Mouse (Mus musculus) embryo, embryonic 10 days (tissue): ENCODE measurements around the gene Diras1.
"Not testable (repeated sequence)": the region's sequence is repeated elsewhere in the genome, so short reads cannot be mapped to it uniquely, and the experiment has no call there.

ENCODE experiments used
- DNase-seq: peaks from one replicate; pipeline ENCODE4 v3.0.0-alpha.2; 2015; ENCODE audit warnings: low spot score

The Diras1 gene

DNA sequence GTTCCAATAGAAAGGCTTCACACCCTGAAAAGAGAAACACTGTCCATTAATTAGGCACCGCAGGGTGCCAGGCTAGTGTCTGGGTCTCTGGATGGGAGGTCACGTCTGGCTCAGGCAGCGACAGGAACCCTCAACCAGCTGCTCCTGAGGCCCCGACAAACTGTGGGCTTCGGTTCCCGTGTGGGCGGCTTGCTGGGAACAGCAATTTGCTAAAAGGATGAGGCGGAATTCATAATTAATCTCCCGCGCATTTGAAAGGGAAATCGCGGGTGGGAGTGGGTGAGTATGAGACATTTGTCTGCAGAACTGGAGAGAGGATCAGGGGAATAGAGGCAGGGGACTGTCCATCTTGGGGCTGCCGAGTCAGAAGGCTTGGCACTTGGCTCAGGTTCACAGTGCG, 27.4 kb downstream of the Diras1 start:
- no peak for DNase-seq

DNA sequence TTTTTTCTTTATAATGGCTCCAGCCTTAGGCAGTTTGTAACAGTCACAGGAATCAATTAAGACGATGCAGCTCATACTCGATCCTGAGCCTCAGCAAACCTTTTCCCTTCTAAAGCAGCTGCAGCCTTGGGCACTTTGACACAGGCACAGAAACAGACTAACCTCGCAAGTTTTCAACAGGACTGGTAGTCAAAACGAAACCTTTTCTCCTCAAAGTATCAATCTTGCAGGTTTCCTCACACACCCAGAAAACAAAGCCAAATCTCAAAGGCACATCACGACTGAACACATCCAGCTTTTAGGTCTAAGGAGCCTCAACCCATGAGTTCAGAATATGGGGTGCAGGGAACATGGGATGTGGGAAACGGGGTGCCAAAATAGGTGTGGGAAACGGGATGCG, 28.1 kb downstream of the Diras1 start:
- no peak for DNase-seq

DNA sequence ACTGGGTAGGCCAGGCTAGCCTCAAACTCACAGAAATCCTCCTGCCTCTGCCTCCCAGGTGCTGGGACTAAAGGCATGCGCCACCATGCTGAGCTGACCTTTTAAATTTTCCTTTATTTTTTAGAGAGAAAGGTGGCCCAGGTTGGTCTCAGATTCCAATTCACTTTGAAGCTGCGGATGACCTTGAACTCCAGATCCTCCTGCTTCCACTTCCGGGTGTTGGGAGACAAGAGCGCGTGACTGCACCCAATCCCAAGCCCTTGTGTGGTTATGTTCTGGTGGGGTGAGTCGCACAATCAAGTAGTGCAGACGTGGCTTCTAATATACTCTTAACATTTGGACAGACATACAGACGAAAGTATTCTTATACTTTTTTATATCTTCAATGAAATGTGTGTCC, 29.0 kb downstream of the Diras1 start:
- no peak for DNase-seq

DNA sequence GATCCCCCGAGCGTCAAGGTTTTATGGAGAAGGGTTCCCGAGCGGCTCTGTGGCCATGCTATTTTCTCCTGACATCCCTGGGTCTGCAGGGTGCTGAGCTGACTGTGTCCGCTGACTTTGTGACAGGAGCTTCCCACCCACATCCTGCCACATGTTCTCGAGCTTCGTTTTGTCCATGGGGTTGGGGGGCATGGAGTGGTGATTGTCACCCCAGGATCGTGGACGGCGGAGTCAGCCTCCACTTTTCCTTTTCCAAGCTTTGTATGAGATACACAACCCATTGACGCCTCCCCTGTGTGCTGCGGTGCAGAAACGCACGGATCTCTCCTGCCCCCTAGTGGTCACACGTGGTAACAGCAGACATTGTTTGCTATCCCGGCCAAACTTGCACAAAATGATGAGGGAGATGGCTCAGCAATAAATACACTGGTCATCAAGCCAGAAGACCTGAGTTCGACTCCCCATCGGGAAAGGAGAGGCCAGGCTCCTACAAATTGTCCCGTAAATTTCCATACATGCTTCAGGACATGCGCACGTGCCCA, 30.3 kb downstream of the Diras1 start:
- peak; percentile 89 for DNase-seq

DNA sequence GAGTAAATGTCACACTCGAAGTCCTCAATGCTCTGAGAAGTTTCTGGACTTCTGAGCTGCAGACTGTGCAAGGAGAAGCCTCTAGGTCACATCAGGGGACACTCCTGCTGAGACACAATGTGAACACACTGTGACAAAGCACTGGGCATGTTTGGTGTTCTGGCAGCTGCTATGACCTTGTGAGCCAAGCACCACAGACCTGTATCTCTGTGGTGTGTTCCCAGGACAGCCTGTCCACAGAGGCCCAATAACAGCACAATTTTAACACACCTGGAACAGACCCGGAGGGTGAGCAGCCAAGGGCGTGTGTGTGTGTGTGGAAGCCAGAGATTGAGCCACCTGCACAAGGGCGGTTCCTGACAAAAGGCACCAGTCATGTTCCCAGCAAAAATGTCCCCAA, 30.8 kb downstream of the Diras1 start:
- DNase-seq: no peak

- DNase-seq: no peak
Observed at GRCm38 (mm10) chr10:80993276-80993675, 32.2 kb downstream of the Diras1 start.

- no peak for DNase-seq
Observed at GRCm38 (mm10) chr10:80991945-80992344, 33.5 kb downstream of the Diras1 start.

GRCm38 (mm10) chr10:80991007-80991406, 34.5 kb downstream of the Diras1 start:
- peak; percentile 48 for DNase-seq

DNA sequence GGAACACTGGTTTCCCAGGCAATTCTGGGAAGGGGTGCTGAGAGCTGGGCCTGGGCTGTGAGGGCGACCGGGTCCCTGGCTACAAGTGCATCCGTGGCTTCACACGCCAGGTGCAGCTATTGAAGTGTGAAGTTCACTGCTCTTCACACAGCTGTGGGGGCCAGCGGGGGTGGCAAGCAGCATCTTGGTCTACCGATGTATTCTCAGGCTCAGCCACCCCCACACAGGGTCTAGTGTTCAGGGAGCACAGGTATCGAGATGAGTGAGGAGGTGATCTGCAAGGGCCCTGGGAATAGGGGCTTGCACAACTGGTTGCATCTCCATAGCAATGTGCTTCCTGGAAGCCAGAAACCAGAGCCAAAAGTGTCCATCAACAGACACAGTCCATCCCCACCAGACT, 35.1 kb downstream of the Diras1 start:
- DNase-seq: no peak

DNA sequence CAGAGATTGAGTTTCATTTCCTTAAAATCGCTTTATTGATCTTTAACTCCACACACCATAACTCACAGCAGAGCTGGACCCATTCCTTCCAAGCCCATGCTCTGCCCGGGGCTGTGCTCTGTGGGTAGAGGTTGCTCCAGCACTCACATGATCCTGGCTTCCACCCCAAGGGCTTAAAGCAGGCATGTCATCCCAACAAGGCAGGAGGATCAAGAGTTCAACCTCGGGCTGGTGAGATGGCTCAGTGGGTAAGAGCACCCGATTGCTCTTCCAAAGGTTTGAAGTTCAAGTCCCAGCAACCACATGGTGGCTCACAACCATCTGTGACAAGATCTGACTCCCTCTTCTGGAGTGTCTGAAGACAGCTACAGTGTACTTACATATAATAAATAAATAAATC, 35.6 kb downstream of the Diras1 start:
- DNase-seq: not testable (repeated sequence)

DNA sequence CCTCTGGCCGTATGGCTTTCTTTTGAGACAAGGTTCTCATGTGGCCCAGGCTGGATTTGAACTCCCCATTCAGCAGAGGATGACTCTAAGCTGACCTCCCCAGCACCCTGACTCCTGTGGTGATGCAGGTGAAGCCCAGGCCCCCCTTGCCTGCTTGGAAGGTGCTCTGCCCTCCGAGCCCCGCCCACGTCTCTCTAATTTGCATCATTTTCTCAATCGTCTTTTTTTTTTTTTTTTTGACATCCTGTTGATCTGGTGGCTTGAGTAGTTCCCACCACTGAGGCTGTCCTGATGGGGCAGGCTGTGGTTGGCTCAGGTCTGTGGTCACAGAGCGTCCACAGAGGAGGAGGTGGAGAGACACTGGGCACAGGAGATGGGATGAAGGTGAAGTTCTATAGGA, 36.0 kb downstream of the Diras1 start:
- DNase-seq: no peak

DNA sequence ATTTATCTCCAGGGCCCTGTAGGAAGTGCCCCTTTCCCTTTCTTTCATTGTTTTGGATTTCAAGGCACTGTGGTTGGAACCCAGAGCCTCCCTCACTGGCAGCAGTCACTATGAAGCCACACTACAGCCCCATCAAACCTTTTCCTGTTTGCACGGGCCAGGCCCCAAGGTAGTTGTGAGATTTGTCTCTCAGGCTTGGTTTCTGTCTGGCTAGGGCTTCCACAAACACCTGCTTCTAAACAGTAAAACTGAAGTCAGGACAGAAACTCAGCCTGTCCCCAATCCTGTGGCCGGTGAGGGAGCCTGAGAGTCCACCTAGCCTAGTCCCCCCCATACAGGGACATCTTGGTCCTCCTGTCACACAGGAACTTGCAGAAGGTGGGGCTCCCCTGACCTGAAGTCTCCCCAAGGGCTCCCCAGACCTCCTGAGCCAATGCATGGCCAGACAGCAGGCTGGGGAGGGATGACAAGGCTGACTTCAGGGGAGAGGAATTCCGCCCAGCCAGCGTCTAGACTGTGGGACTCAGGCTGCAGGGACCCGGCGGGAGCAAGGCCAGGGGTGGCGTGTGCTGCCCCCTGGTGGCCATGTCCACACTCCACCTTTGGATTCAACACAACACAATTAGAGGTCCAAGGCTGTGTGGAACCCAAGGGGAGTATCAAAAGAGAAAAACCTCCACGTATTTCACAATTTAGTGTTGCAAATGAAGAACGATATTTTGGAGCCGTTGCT, 37.6 kb downstream of the Diras1 start:
- DNase-seq: peak; percentile 95

DNA sequence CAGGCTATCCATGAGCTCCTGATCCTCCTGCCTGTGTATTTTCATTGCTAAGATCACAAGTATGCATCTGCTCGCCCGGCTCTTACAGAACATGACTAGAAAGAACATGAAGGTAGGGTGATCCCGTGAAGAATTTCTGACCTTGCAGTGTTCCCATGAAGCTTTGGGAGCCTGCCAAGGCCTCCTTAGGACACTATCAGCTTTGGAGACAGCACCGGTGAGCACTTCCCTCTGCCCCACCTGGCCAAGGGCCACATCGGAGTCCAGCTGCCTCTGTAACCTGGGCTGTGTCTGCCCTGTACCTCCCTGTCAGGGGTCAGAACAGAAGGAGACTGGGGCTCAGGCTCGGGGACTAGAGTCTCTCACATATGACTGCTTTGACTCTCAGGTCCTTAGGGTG, 38.7 kb downstream of the Diras1 start:
- DNase-seq: no peak

- DNase-seq: no peak
Observed at GRCm38 (mm10) chr10:80985970-80986701, 39.3 kb downstream of the Diras1 start.

DNA sequence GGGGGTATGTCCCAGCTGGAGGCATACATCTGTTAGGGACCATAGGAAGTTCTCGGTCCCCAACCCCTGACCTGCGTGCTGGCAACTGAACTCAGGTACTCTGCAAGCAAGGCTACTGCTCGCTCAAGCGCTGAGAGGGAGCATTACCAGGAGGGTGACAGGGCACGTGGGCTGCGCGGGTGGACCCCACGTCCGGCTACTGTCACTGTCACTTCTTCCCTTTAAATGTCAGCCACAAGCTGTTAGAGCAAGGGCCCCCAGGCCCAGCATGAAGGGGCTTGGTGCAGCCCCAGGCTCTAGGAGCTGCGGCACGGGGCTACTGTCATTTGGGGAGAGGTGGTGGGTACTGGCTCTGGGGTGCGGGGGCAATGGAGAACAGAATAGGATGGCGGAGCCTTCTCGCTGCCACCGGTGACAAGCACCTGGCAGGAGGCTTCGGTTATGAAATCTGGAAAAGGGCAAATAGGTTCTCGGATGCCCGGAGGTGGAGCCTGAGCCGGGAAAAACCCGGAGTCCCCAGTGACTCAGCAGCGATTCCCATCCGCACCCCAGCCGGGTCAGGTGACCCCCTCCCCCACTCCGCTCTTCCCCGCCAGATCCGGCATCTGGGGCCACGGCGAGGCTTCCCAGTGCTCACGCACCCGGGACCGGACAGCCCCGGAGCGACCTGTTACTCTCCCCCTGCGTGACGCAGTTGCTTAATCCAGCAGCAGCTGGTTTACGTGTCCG, 40.1 kb downstream of the Diras1 start:
- no peak for DNase-seq

DNA sequence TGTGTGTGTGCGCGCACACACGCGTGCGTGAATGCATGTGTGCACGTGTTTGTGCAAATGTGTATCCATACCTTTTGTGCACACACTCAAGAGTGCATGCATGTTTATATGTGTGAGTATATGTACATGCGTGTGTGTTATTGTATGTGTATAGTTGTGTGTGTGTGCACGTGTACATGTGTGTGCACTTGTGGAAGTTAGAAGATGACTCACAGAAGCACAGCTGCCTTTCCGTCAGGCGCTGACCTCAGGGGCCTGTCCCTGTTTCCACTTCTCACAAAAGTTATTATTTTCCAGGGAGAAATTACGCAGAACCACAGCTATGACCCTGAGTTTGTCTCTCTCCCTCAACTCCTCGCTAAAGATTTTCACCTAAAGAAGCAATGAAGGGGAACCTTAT, 41.2 kb downstream of the Diras1 start:
- DNase-seq: no peak

DNA sequence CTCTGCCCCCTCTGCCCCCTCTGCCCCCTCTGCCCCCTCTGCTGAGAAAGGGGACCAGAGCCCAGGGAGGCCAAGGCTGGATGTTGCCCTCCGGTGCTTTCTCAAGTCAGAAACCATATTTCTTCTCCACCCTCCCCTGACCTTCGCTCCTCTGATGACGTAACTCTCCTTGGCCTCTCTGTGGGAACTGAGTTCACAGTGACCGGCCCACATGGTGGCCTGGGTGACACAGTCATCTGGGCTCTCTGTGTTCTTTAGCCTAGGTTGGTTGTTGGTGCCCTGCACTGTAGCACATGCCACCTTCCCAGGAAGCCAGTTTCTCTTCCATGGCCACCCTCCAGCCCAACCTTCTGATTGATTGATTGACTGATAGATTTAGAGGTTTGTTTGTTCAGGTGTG, 43.1 kb downstream of the Diras1 start:
- peak; percentile 34 for DNase-seq

GRCm38 (mm10) chr10:80981564-80982112, 43.8 kb downstream of the Diras1 start:
- DNase-seq: no peak

- DNase-seq: no peak
Observed at GRCm38 (mm10) chr10:80975478-80975877, 50.0 kb downstream of the Diras1 start.

DNA sequence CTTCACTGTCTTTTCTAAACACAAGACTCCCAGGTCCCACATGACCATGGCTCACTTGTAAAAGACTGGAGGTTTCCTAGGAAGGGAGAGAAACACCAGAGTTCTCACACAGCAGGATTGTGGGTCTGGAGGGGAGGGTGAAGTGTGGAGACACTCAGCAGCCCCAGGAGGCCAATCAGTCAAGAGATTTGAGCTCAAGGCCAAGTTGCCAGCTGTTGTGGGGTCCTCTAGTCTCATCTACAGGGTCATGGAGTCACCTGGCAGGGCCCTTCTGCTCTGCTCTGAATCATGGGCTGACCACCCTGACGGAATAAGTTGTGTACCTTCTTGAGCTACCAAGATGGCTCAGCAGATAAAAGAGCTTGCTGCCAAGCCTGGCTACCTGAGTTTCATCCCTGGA, 51.7 kb downstream of the Diras1 start:
- no peak for DNase-seq

GRCm38 (mm10) chr10:80972071-80972987, 53.1 kb downstream of the Diras1 start:
- DNase-seq: no peak
